Mouse (Mus musculus) forebrain, embryonic 10.5 days (tissue): ENCODE results near the gene Olfr689. TPM values are rescaled to one million over a fixed set of nuclear protein-coding genes. Genes with fewer than 3 reads are reported as not detected.
"Not testable (repeated sequence)": the region's sequence is repeated elsewhere in the genome, so short reads cannot be mapped to it uniquely, and the experiment has no call there.

Experiments
- DNase-seq: peaks from one replicate; pipeline ENCODE4 v3.0.0-alpha.2; 2017; ENCODE audit warnings: low spot score; ENCODE audit errors: extremely low spot score
- H3K27ac ChIP-seq: fragments of 300-500 bp; sonication (generic); 2 replicates; pipeline ENCODE4 v1.5.1; 2016; ENCODE audit warnings: mild to moderate bottlenecking
- H3K27me3 ChIP-seq: fragments of 300-500 bp; sonication (generic); 2 replicates; pipeline ENCODE4 v1.6.1; 2016; ENCODE audit warnings: mild to moderate bottlenecking; ENCODE audit not compliant: poor library complexity, severe bottlenecking
- H3K36me3 ChIP-seq: fragments of 300-500 bp; sonication (generic); replicated peaks from 2 replicates; pipeline ENCODE4 v1.6.1; 2016; ENCODE audit warnings: mild to moderate bottlenecking, moderate library complexity
- H3K4me1 ChIP-seq: fragments of 300-500 bp; sonication (generic); 2 replicates; pipeline ENCODE4 v1.6.1; 2016
- H3K4me3 ChIP-seq: fragments of 300-500 bp; sonication (generic); 2 replicates; pipeline ENCODE4 v1.5.1; 2016; ENCODE audit warnings: mild to moderate bottlenecking, moderate library complexity
- H3K9me3 ChIP-seq: fragments of 300-500 bp; sonication (generic); 2 replicates; pipeline ENCODE4 v1.6.1; 2016; ENCODE audit warnings: mild to moderate bottlenecking, moderate library complexity
- WGBS: fragments of 180-500 bp; shearing (Covaris S2); methylation state at CpG from one replicate; pipeline ENCODE4 v1.1.7; 2016; 5-methylcytosine and 5-hydroxymethylcytosine counted together
- polyA plus RNA-seq: library from polyadenylated mRNA; unstranded; fragments of >200 nt; fragmentation: Nextera tagmentation; extraction: Ambion mirVana; gene quantifications from 2 replicates; pipeline ENCODE4 v1.2.1, GENCODE M21; 2016

The Olfr689 gene
- not detected in 2 replicates for polyA plus RNA-seq

GRCm38 (mm10) chr7:105310865-105311264 lies at the start of gene Olfr689:
Olfr689 (plus strand) TSS chr7:105311165.
- Histone ChIP-seq H3K27me3 (no peaks in the 10 kb centered on the region), H3K27ac (no peak within 1 kb of the TSS), H3K4me3 (no peak within 1 kb of the TSS), H3K4me1 (no peaks in the 10 kb centered on the region), H3K9me3 (no peaks in the 10 kb centered on the region), H3K36me3 (no peaks in the 10 kb centered on the region)
- no peak for DNase-seq
- WGBS, result 79% methylated on average over 1 of the region's 1 CpGs

- Histone ChIP-seq H3K4me1 (no peaks in the 10 kb centered on the region), H3K9me3 (no peaks in the 10 kb centered on the region), H3K4me3 (no peak overlapping the region), H3K36me3 (no peaks in the 10 kb centered on the region), H3K27me3 (no peaks in the 10 kb centered on the region), H3K27ac (no peak overlapping the region)
- DNase-seq, result no peak
- WGBS, result 79% methylated on average over 7 of the region's 7 CpGs
Measured at GRCm38 (mm10) chr7:105272426-105272825, 38.5 kb upstream of the Olfr689 start.

- Histone ChIP-seq H3K9me3 (no peaks in the 10 kb centered on the region), H3K4me1 (peaks cover 2% of the 10 kb centered on the region), H3K36me3 (no peaks in the 10 kb centered on the region), H3K27me3 (no peaks in the 10 kb centered on the region), H3K4me3 (no peak within 1 kb of the TSS), H3K27ac (no peak within 1 kb of the TSS)
- DNase-seq, result no peak
- WGBS, result 79% methylated on average over 6 of the region's 6 CpGs
Measured at GRCm38 (mm10) chr7:105287795-105288194, 23.2 kb upstream of the Olfr689 start, which contains the start of gene Olfr688. Olfr688 (plus strand) TSS chr7:105288095.

- no peak for DNase-seq
- Histone ChIP-seq H3K27me3 (no peaks in the 10 kb centered on the region), H3K27ac (no peak overlapping the region), H3K4me3 (no peak overlapping the region), H3K9me3 (no peaks in the 10 kb centered on the region), H3K36me3 (no peaks in the 10 kb centered on the region), H3K4me1 (no peaks in the 10 kb centered on the region)
Measured at GRCm38 (mm10) chr7:105290051-105290450, 20.9 kb upstream of the Olfr689 start.

- no peaks in the 10 kb centered on the region for H3K36me3 ChIP-seq
- no peaks in the 10 kb centered on the region for H3K4me1 ChIP-seq
- 74% methylated on average over 2 of the region's 2 CpGs for WGBS
- no peak for DNase-seq
- no peaks in the 10 kb centered on the region for H3K27me3 ChIP-seq
- H3K9me3 ChIP-seq, result no peaks in the 10 kb centered on the region
- no peak overlapping the region for H3K4me3 ChIP-seq
- H3K27ac ChIP-seq, result no peak overlapping the region
Measured at GRCm38 (mm10) chr7:105325302-105325701, 14.3 kb downstream of the Olfr689 start.

- Histone ChIP-seq H3K4me3 (no peak within 1 kb of the TSS), H3K4me1 (no peaks in the 10 kb centered on the region), H3K36me3 (no peaks in the 10 kb centered on the region), H3K27ac (no peak within 1 kb of the TSS), H3K27me3 (no peaks in the 10 kb centered on the region), H3K9me3 (no peaks in the 10 kb centered on the region)
- DNase-seq, result no peak
- 91% methylated on average over 1 of the region's 1 CpGs for WGBS
Measured at GRCm38 (mm10) chr7:105334004-105334403, 23.0 kb downstream of the Olfr689 start, which contains the start of gene Olfr690. Olfr690 (minus strand) TSS chr7:105334104.

GRCm38 (mm10) chr7:105342170-105342569 lies 31.2 kb downstream of the Olfr689 start, which contains the start of gene Olfr691:
Olfr691 (minus strand) TSS chr7:105342270.
- H3K4me3 ChIP-seq, result no peak within 1 kb of the TSS
- WGBS, result 65% methylated on average over 1 of the region's 1 CpGs
- no peaks in the 10 kb centered on the region for H3K36me3 ChIP-seq
- no peak for DNase-seq
- no peak within 1 kb of the TSS for H3K27ac ChIP-seq
- H3K27me3 ChIP-seq, result no peaks in the 10 kb centered on the region
- no peaks in the 10 kb centered on the region for H3K4me1 ChIP-seq
- H3K9me3 ChIP-seq, result no peaks in the 10 kb centered on the region

- no peak for DNase-seq
- Histone ChIP-seq H3K4me3 (no peak overlapping the region), H3K27ac (no peak overlapping the region), H3K27me3 (no peaks in the 10 kb centered on the region), H3K9me3 (no peaks in the 10 kb centered on the region), H3K36me3 (no peaks in the 10 kb centered on the region), H3K4me1 (no peaks in the 10 kb centered on the region)
- 82% methylated on average over 2 of the region's 2 CpGs for WGBS
Measured at GRCm38 (mm10) chr7:105342752-105343151, 31.8 kb downstream of the Olfr689 start.

- H3K4me3 ChIP-seq, H3K36me3 ChIP-seq, H3K9me3 ChIP-seq, H3K27me3 ChIP-seq, H3K4me1 ChIP-seq, DNase-seq, H3K27ac ChIP-seq: not testable (repeated sequence)
- WGBS, result no CpG with 5 or more reads among the region's 5 CpGs
Measured at GRCm38 (mm10) chr7:105356064-105356463, 45.1 kb downstream of the Olfr689 start.

- not testable (repeated sequence) for H3K36me3 ChIP-seq, H3K27me3 ChIP-seq, H3K9me3 ChIP-seq, H3K4me3 ChIP-seq, H3K4me1 ChIP-seq, H3K27ac ChIP-seq, DNase-seq
- WGBS, result 97% methylated on average over 1 of the region's 2 CpGs
Measured at GRCm38 (mm10) chr7:105356487-105356886, 45.5 kb downstream of the Olfr689 start.

- no peaks in the 10 kb centered on the region for H3K9me3 ChIP-seq
- WGBS, result 87% methylated on average over 2 of the region's 2 CpGs
- H3K27me3 ChIP-seq, result no peaks in the 10 kb centered on the region
- no peak overlapping the region for H3K27ac ChIP-seq
- no peaks in the 10 kb centered on the region for H3K4me1 ChIP-seq
- DNase-seq, result no peak
- H3K36me3 ChIP-seq, result no peaks in the 10 kb centered on the region
- no peak overlapping the region for H3K4me3 ChIP-seq
Measured at GRCm38 (mm10) chr7:105361713-105362112, 50.7 kb downstream of the Olfr689 start.

GRCm38 (mm10) chr7:105367268-105367667 lies 56.3 kb downstream of the Olfr689 start:
- no peak for DNase-seq
- WGBS, result 87% methylated on average over 5 of the region's 5 CpGs
- Histone ChIP-seq H3K4me3 (no peak overlapping the region), H3K36me3 (peaks cover 9% of the 10 kb centered on the region), H3K27me3 (no peaks in the 10 kb centered on the region), H3K9me3 (no peaks in the 10 kb centered on the region), H3K27ac (no peak overlapping the region), H3K4me1 (no peaks in the 10 kb centered on the region)

GRCm38 (mm10) chr7:105367930-105368329 lies 57.0 kb downstream of the Olfr689 start, which contains the start of gene Olfr692:
Olfr692 (plus strand) TSS chr7:105368230.
- no peaks in the 10 kb centered on the region for H3K4me1 ChIP-seq
- H3K9me3 ChIP-seq, result no peaks in the 10 kb centered on the region
- WGBS, result 95% methylated on average over 1 of the region's 1 CpGs
- no peak within 1 kb of the TSS for H3K27ac ChIP-seq
- H3K4me3 ChIP-seq, result no peak within 1 kb of the TSS
- H3K36me3 ChIP-seq, result peaks cover 11% of the 10 kb centered on the region
- DNase-seq, result no peak
- no peaks in the 10 kb centered on the region for H3K27me3 ChIP-seq

- Histone ChIP-seq H3K27me3 (no peaks in the 10 kb centered on the region), H3K36me3 (peaks cover 16% of the 10 kb centered on the region), H3K4me3 (no peak overlapping the region), H3K9me3 (no peaks in the 10 kb centered on the region), H3K27ac (no peak overlapping the region), H3K4me1 (no peaks in the 10 kb centered on the region)
- DNase-seq, result no peak
- 89% methylated on average over 4 of the region's 4 CpGs for WGBS
Measured at GRCm38 (mm10) chr7:105368521-105368920, 57.6 kb downstream of the Olfr689 start.
